Mouse (Mus musculus): ENCODE data around the gene Mgll. TPM values are rescaled to one million over a fixed set of nuclear protein-coding genes. Genes with fewer than 3 reads are reported as not detected.

Gene Mgll
- polyA plus RNA-seq, 1 experiment from 2014 or later: 55.0 TPM

- 67% methylated on average over 3 of the region's 3 CpGs for WGBS
- Histone ChIP-seq H3K4me3 (ENCODE audit: low read depth, low read length) (no peak overlapping the region), H3K9ac (ENCODE audit: low read depth, low read length) (no peak overlapping the region), H3K4me2 (ENCODE audit: low read length) (no peak overlapping the region), H3K27me3 (ENCODE audit: control insufficient read depth, insufficient read depth, low read depth, low read length) (no peaks in the 10 kb centered on the region), H3K36me3 (ENCODE audit: control insufficient read depth, insufficient read depth, low read length) (no peaks in the 10 kb centered on the region), H3K4me1 (ENCODE audit: control insufficient read depth, insufficient read depth, low read length) (no peaks in the 10 kb centered on the region), H3K27ac (ENCODE audit: low read length) (no peak overlapping the region), H3K9me3 (replicated peaks; ENCODE audit: control insufficient read depth, low read length, poor library complexity, severe bottlenecking) (no peaks in the 10 kb centered on the region)
- no peak for ATAC-seq
Observed at GRCm38 (mm10) chr6:88820853-88821252, 96.6 kb downstream of the Mgll start.

- H3K4me1 ChIP-seq (ENCODE audit: control insufficient read depth, insufficient read depth, low read length): no peaks in the 10 kb centered on the region
- no peak overlapping the region for H3K4me3 ChIP-seq (ENCODE audit: low read depth, low read length)
- no peak overlapping the region for H3K9ac ChIP-seq (ENCODE audit: low read depth, low read length)
- H3K4me2 ChIP-seq (ENCODE audit: low read length): no peak overlapping the region
- H3K27ac ChIP-seq (ENCODE audit: low read length): no peak overlapping the region
- H3K36me3 ChIP-seq (ENCODE audit: control insufficient read depth, insufficient read depth, low read length): no peaks in the 10 kb centered on the region
- no peak for ATAC-seq
- H3K27me3 ChIP-seq (ENCODE audit: control insufficient read depth, insufficient read depth, low read depth, low read length): no peaks in the 10 kb centered on the region
- no peaks in the 10 kb centered on the region for H3K9me3 ChIP-seq (replicated peaks; ENCODE audit: control insufficient read depth, low read length, poor library complexity, severe bottlenecking)
- 89% methylated on average over 6 of the region's 6 CpGs for WGBS
Observed at GRCm38 (mm10) chr6:88821294-88821693, 97.1 kb downstream of the Mgll start.

- no peaks in the 10 kb centered on the region for H3K4me1 ChIP-seq (ENCODE audit: control insufficient read depth, insufficient read depth, low read length)
- H3K4me3 ChIP-seq (ENCODE audit: low read depth, low read length): no peak overlapping the region
- no peaks in the 10 kb centered on the region for H3K9me3 ChIP-seq (replicated peaks; ENCODE audit: control insufficient read depth, low read length, poor library complexity, severe bottlenecking)
- no peak overlapping the region for H3K27ac ChIP-seq (ENCODE audit: low read length)
- no peak overlapping the region for H3K4me2 ChIP-seq (ENCODE audit: low read length)
- H3K9ac ChIP-seq (ENCODE audit: low read depth, low read length): no peak overlapping the region
- H3K36me3 ChIP-seq (ENCODE audit: control insufficient read depth, insufficient read depth, low read length): no peaks in the 10 kb centered on the region
- WGBS: 73% methylated on average over 11 of the region's 11 CpGs
- H3K27me3 ChIP-seq (ENCODE audit: control insufficient read depth, insufficient read depth, low read depth, low read length): no peaks in the 10 kb centered on the region
- ATAC-seq: no peak
Observed at GRCm38 (mm10) chr6:88821901-88822300, 97.7 kb downstream of the Mgll start.

GRCm38 (mm10) chr6:88824183-88824582, 100.0 kb downstream of the Mgll start:
- no peak overlapping the region for H3K4me2 ChIP-seq (ENCODE audit: low read length)
- 56% methylated on average over 7 of the region's 7 CpGs for WGBS

GRCm38 (mm10) chr6:88826088-88826487, 101.9 kb downstream of the Mgll start:
- no peak overlapping the region for H3K4me2 ChIP-seq (ENCODE audit: low read length)
- H3K9ac ChIP-seq (ENCODE audit: low read depth, low read length): no peak overlapping the region
- H3K36me3 ChIP-seq (ENCODE audit: control insufficient read depth, insufficient read depth, low read length): no peaks in the 10 kb centered on the region
- WGBS: 68% methylated on average over 3 of the region's 3 CpGs
- no peak overlapping the region for H3K27ac ChIP-seq (ENCODE audit: low read length)
- no peaks in the 10 kb centered on the region for H3K4me1 ChIP-seq (ENCODE audit: control insufficient read depth, insufficient read depth, low read length)
- no peak for ATAC-seq
- no peaks in the 10 kb centered on the region for H3K9me3 ChIP-seq (replicated peaks; ENCODE audit: control insufficient read depth, low read length, poor library complexity, severe bottlenecking)
- no peak overlapping the region for H3K4me3 ChIP-seq (ENCODE audit: low read depth, low read length)
- H3K27me3 ChIP-seq (ENCODE audit: control insufficient read depth, insufficient read depth, low read depth, low read length): no peaks in the 10 kb centered on the region

More at GRCm38 (mm10) chr6:88824183-88824582, 100.0 kb downstream of the Mgll start:
- H3K36me3 ChIP-seq (ENCODE audit: control insufficient read depth, insufficient read depth, low read length): no peaks in the 10 kb centered on the region
- H3K9ac ChIP-seq (ENCODE audit: low read depth, low read length): no peak overlapping the region
- no peak for ATAC-seq
- H3K27me3 ChIP-seq (ENCODE audit: control insufficient read depth, insufficient read depth, low read depth, low read length): no peaks in the 10 kb centered on the region
- no peak overlapping the region for H3K27ac ChIP-seq (ENCODE audit: low read length)
- H3K4me3 ChIP-seq (ENCODE audit: low read depth, low read length): no peak overlapping the region
- no peaks in the 10 kb centered on the region for H3K4me1 ChIP-seq (ENCODE audit: control insufficient read depth, insufficient read depth, low read length)
- H3K9me3 ChIP-seq (replicated peaks; ENCODE audit: control insufficient read depth, low read length, poor library complexity, severe bottlenecking): no peaks in the 10 kb centered on the region

GRCm38 (mm10) chr6:88826545-88826944, 102.3 kb downstream of the Mgll start:
- ATAC-seq: no peak
- H3K9ac ChIP-seq (ENCODE audit: low read depth, low read length): no peak overlapping the region
- no peak overlapping the region for H3K27ac ChIP-seq (ENCODE audit: low read length)

GRCm38 (mm10) chr6:88826965-88827364, 102.8 kb downstream of the Mgll start:
- H3K27ac ChIP-seq (ENCODE audit: low read length): no peak overlapping the region
- H3K9me3 ChIP-seq (replicated peaks; ENCODE audit: control insufficient read depth, low read length, poor library complexity, severe bottlenecking): no peaks in the 10 kb centered on the region
- no peak overlapping the region for H3K9ac ChIP-seq (ENCODE audit: low read depth, low read length)
- H3K4me2 ChIP-seq (ENCODE audit: low read length): no peak overlapping the region
- H3K36me3 ChIP-seq (ENCODE audit: control insufficient read depth, insufficient read depth, low read length): no peaks in the 10 kb centered on the region
- no peaks in the 10 kb centered on the region for H3K4me1 ChIP-seq (ENCODE audit: control insufficient read depth, insufficient read depth, low read length)
- ATAC-seq: no peak
- no peak overlapping the region for H3K4me3 ChIP-seq (ENCODE audit: low read depth, low read length)
- no peaks in the 10 kb centered on the region for H3K27me3 ChIP-seq (ENCODE audit: control insufficient read depth, insufficient read depth, low read depth, low read length)
- WGBS: 68% methylated on average over 3 of the region's 3 CpGs

More at GRCm38 (mm10) chr6:88826545-88826944, 102.3 kb downstream of the Mgll start:
- H3K9me3 ChIP-seq (replicated peaks; ENCODE audit: control insufficient read depth, low read length, poor library complexity, severe bottlenecking): no peaks in the 10 kb centered on the region
- 33% methylated on average over 6 of the region's 6 CpGs for WGBS
- H3K4me3 ChIP-seq (ENCODE audit: low read depth, low read length): no peak overlapping the region
- no peaks in the 10 kb centered on the region for H3K4me1 ChIP-seq (ENCODE audit: control insufficient read depth, insufficient read depth, low read length)
- H3K27me3 ChIP-seq (ENCODE audit: control insufficient read depth, insufficient read depth, low read depth, low read length): no peaks in the 10 kb centered on the region
- H3K4me2 ChIP-seq (ENCODE audit: low read length): no peak overlapping the region
- no peaks in the 10 kb centered on the region for H3K36me3 ChIP-seq (ENCODE audit: control insufficient read depth, insufficient read depth, low read length)

GRCm38 (mm10) chr6:88827395-88828205, 103.4 kb downstream of the Mgll start:
- Histone ChIP-seq H3K4me3 (ENCODE audit: low read depth, low read length) (no peak overlapping the region), H3K4me2 (ENCODE audit: low read length) (no peak overlapping the region), H3K27ac (ENCODE audit: low read length) (no peak overlapping the region), H3K4me1 (ENCODE audit: control insufficient read depth, insufficient read depth, low read length) (no peaks in the 10 kb centered on the region), H3K9ac (ENCODE audit: low read depth, low read length) (no peak overlapping the region), H3K36me3 (ENCODE audit: control insufficient read depth, insufficient read depth, low read length) (no peaks in the 10 kb centered on the region), H3K9me3 (replicated peaks; ENCODE audit: control insufficient read depth, low read length, poor library complexity, severe bottlenecking) (no peaks in the 10 kb centered on the region), H3K27me3 (ENCODE audit: control insufficient read depth, insufficient read depth, low read depth, low read length) (no peaks in the 10 kb centered on the region)
- WGBS: 53% methylated on average over 13 of the region's 13 CpGs
- no peak for ATAC-seq

- Histone ChIP-seq H3K4me1 (ENCODE audit: control insufficient read depth, insufficient read depth, low read length) (no peaks in the 10 kb centered on the region), H3K36me3 (ENCODE audit: control insufficient read depth, insufficient read depth, low read length) (no peaks in the 10 kb centered on the region), H3K9ac (ENCODE audit: low read depth, low read length) (no peak overlapping the region), H3K4me3 (ENCODE audit: low read depth, low read length) (no peak overlapping the region), H3K9me3 (replicated peaks; ENCODE audit: control insufficient read depth, low read length, poor library complexity, severe bottlenecking) (no peaks in the 10 kb centered on the region), H3K27ac (ENCODE audit: low read length) (no peak overlapping the region), H3K27me3 (ENCODE audit: control insufficient read depth, insufficient read depth, low read depth, low read length) (no peaks in the 10 kb centered on the region), H3K4me2 (ENCODE audit: low read length) (no peak overlapping the region)
- WGBS: 73% methylated on average over 15 of the region's 15 CpGs
- no peak for ATAC-seq
Observed at GRCm38 (mm10) chr6:88828206-88829009, 104.2 kb downstream of the Mgll start.

All from midbrain, embryonic 16.5 days (tissue).